Mouse (Mus musculus) testis, adult 2 months (tissue): Measurements from ENCODE around the gene U2af1.

Source experiments
- CTCF ChIP-seq: fragments of 200-500 bp; IDR thresholded peaks from 2 replicates; pipeline ENCODE4 v1.5.1; 2012; ENCODE audit warnings: low read depth, mild to moderate bottlenecking, inconsistent platforms, low read length, moderate library complexity; ENCODE audit not compliant: control insufficient read depth, insufficient read depth, insufficient replicate concordance
- POLR2A ChIP-seq: fragments of 200-500 bp; IDR thresholded peaks from 2 replicates; pipeline ENCODE4 v1.6.1; 2012; ENCODE audit warnings: low read depth, mild to moderate bottlenecking, inconsistent platforms, low read length, moderate library complexity; ENCODE audit not compliant: control insufficient read depth

DNA sequence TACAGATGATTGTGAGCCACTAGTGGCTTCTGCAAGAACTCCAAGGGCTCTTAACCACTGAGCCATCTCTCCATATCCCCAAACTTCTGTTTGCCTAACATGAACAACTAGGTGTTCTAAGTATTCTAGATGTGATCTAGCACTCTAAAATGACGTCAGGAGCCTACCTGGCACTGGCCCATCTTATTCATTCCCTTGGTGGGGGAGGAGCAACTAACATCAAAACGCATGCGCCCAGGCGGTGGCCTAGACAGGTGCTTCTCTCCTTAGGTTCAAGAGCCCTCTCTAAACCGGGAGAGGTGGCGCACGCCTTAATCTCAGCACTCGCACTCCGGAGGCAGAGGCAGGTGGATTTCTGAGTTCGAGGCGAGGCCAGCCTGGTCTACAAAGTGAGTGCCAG, 22.9 kb downstream of the U2af1 start:
- TF ChIP-seq POLR2A = no peak
- TF ChIP-seq CTCF = no peak
